Mouse (Mus musculus): Measurements from ENCODE around the gene Mas1. TPM values are rescaled to one million over a fixed set of nuclear protein-coding genes. Genes with fewer than 3 reads are reported as not detected.
A peak's percentile ranks its signal among the peaks of the same experiment; 100 is the strongest.
"Not testable (repeated sequence)": the region's sequence is repeated elsewhere in the genome, so short reads cannot be mapped to it uniquely, and the experiment has no call there.

Gene Mas1
- polyA plus RNA-seq, 1 experiment from 2014 or later: 0.17 TPM

DNA sequence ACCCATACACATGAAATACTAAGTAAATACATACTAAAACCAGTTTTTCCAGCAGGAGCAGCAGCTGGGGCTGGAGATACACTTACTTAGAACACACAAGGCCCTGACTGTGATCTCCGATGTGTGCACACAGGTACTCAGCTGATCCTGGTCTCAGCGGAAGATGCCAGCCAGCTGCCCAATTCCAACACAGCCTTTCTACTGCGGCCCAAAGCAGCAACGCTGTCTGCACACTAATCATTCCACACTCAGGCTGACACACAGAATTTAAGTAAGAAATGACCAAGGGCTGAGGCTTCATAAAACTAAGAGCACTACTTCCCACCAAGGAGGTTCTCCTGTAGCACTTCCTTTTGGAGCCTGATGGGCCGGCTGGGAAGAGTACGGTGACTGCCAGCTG is 34.3 kb upstream of the Mas1 start:
- no peaks in the 10 kb centered on the region for H3K27me3 ChIP-seq
- no peaks in the 10 kb centered on the region for H3K9me3 ChIP-seq
- H3K9ac ChIP-seq: no peak overlapping the region
- no peak for ATAC-seq (ENCODE audit: low FRiP score)
- no peak overlapping the region for H3K4me3 ChIP-seq
- 97% methylated on average over 6 of the region's 6 CpGs for WGBS
- 0 out of 2 replicates have a peak, but pooled peaks cover 4% of the 10 kb centered on the region for H3K4me1 ChIP-seq (replicated peaks)
- H3K27ac ChIP-seq: no peak overlapping the region
- H3K36me3 ChIP-seq: peaks cover 51% of the 10 kb centered on the region
- H3K4me2 ChIP-seq: no peak overlapping the region

DNA sequence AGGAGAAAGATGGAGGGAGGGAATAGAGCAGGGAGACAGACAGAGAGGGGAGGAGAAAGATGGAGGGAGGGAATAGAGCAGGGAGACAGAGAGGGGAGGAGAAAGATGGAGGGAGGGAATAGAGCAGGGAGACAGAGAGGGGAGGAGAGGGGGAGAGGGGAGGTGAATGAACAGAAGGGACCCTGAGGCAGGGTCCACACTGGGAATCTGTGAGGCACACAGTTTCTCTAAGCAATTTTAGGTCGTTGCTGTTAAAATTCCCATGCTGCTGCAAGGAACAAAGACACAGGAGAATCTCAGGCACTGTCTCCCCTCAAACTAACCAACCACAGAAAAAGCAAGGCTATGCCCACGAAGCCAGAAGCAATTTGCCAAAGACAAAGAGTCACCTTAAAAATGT is 30.7 kb upstream of the Mas1 start:
- H3K9me3 ChIP-seq; H3K9ac ChIP-seq; ATAC-seq (ENCODE audit: low FRiP score); H3K4me1 ChIP-seq (replicated peaks); H3K27me3 ChIP-seq; H3K4me3 ChIP-seq; H3K4me2 ChIP-seq: not testable (repeated sequence)
- Histone ChIP-seq H3K27ac (peak overlapping the region; percentile 70), H3K36me3 (peaks cover 51% of the 10 kb centered on the region)
- WGBS: 36% methylated on average over 2 of the region's 2 CpGs

GRCm38 (mm10) chr17:12897674-12898073 is 29.7 kb upstream of the Mas1 start:
- H3K9ac ChIP-seq: no peak overlapping the region
- H3K27ac ChIP-seq: 0 out of 2 replicates have a peak overlapping the region, but pooled peaks have one; percentile 35
- no peak for ATAC-seq (ENCODE audit: low FRiP score)
- no peaks in the 10 kb centered on the region for H3K9me3 ChIP-seq
- no peaks in the 10 kb centered on the region for H3K27me3 ChIP-seq
- H3K4me2 ChIP-seq: no peak overlapping the region
- H3K36me3 ChIP-seq: peaks cover 48% of the 10 kb centered on the region
- H3K4me3 ChIP-seq: no peak overlapping the region
- 82% methylated on average over 5 of the region's 5 CpGs for WGBS
- H3K4me1 ChIP-seq (replicated peaks): no peaks in the 10 kb centered on the region

DNA sequence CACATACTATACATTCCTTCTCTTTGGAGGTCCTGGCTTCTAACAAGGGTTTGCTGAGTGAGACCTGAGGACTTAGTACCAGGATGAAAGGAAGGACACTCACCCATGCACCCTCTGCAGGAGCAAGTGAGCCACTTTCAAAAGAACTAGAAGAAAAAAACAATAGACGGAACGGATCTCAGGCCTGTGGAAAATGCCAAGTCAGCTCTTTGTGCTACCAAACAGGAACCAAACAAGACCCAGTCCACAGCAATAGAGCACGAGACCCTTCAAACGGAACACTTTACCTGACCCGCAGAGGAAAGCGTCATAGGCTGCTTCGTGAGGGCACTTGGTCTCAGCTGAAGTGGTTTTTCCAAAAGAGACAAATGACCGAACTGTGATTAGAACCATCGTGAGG is 24.1 kb upstream of the Mas1 start:
- H3K4me1 ChIP-seq (replicated peaks): no peaks in the 10 kb centered on the region
- 91% methylated on average over 9 of the region's 9 CpGs for WGBS
- H3K9ac ChIP-seq: no peak overlapping the region
- H3K36me3 ChIP-seq: peaks cover 59% of the 10 kb centered on the region
- no peaks in the 10 kb centered on the region for H3K9me3 ChIP-seq
- H3K4me3 ChIP-seq: no peak overlapping the region
- no peaks in the 10 kb centered on the region for H3K27me3 ChIP-seq
- no peak for ATAC-seq (ENCODE audit: low FRiP score)
- no peak overlapping the region for H3K4me2 ChIP-seq
- no peak overlapping the region for H3K27ac ChIP-seq

DNA sequence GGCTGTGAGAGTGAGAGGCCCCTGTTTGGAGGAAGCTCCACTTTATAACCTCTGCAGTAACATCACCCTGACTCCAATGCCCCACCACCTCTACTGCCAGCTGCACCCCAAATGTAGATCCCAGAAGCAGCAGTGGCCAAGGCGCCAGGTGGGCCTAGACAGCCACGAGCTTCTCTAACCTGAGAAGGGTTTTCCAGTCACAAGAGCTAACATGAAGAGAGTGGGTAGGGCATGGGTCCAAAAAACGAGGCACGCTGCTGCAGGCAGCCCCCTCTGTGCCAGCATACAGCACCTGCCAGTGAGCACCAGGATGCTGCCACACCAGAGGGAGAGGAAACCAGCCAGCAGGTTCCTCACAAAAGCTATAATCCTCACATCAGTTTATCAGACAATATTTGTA is 23.1 kb upstream of the Mas1 start:
- Histone ChIP-seq H3K4me2 (no peak overlapping the region), H3K4me1 (replicated peaks) (no peaks in the 10 kb centered on the region), H3K36me3 (peaks cover 56% of the 10 kb centered on the region), H3K9ac (no peak overlapping the region), H3K9me3 (no peaks in the 10 kb centered on the region), H3K4me3 (no peak overlapping the region), H3K27me3 (no peaks in the 10 kb centered on the region), H3K27ac (no peak overlapping the region)
- 90% methylated on average over 4 of the region's 4 CpGs for WGBS
- no peak for ATAC-seq (ENCODE audit: low FRiP score)

- peaks cover 32% of the 10 kb centered on the region for H3K36me3 ChIP-seq
- no peaks in the 10 kb centered on the region for H3K4me1 ChIP-seq (replicated peaks)
- H3K27ac ChIP-seq: no peak overlapping the region
- H3K9me3 ChIP-seq: no peaks in the 10 kb centered on the region
- H3K9ac ChIP-seq: no peak overlapping the region
- no peak for ATAC-seq (ENCODE audit: low FRiP score)
- WGBS: 84% methylated on average over 15 of the region's 15 CpGs
- no peak overlapping the region for H3K4me3 ChIP-seq
- H3K4me2 ChIP-seq: no peak overlapping the region
- no peaks in the 10 kb centered on the region for H3K27me3 ChIP-seq
Measured at GRCm38 (mm10) chr17:12887021-12887775, 19.3 kb upstream of the Mas1 start.

DNA sequence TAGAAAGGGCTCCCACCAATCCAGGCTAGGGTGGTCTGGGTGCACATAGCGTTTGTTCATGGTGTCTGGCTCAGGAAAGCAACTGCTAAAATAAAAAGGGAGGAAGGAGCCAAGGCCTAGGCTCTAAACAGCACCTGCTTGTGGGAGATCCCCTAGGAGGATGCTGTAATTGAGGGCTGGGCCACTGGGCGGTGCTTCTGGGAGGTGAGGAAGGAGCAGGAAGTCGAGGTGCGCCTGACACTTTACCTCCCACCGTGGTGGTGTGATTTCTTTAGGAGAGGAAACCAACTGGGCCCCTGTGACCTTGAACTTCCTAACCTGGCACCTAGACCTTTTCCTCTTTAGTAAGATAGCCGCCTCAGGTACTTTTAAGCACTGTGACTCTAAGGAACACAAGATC is 18.7 kb upstream of the Mas1 start:
- H3K9ac ChIP-seq: no peak overlapping the region
- no peak overlapping the region for H3K4me3 ChIP-seq
- no peaks in the 10 kb centered on the region for H3K27me3 ChIP-seq
- H3K27ac ChIP-seq: no peak overlapping the region
- WGBS: 42% methylated on average over 6 of the region's 6 CpGs
- peaks cover 27% of the 10 kb centered on the region for H3K36me3 ChIP-seq
- H3K9me3 ChIP-seq: no peaks in the 10 kb centered on the region
- H3K4me2 ChIP-seq: no peak overlapping the region
- H3K4me1 ChIP-seq (replicated peaks): no peaks in the 10 kb centered on the region
- ATAC-seq (ENCODE audit: low FRiP score): no peak

DNA sequence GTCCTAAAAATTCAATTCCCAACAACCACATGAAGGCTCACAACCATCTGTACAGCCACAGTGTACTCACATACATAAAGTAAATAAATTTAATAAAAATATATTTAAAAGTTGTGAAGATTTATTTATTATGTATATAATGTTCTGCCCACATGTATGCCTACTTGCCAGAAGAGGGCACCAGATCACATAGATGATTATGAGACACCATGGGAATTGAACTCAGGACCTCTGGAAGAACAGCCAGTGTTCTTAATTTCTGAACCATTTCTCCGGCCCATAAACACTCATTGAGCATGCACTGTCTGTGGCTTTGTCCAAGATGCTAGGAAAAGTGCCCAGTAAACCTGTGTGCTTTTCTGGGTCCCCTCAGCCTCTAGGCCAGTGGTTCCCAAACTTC is 13.3 kb upstream of the Mas1 start:
- 97% methylated on average over 1 of the region's 1 CpGs for WGBS

DNA sequence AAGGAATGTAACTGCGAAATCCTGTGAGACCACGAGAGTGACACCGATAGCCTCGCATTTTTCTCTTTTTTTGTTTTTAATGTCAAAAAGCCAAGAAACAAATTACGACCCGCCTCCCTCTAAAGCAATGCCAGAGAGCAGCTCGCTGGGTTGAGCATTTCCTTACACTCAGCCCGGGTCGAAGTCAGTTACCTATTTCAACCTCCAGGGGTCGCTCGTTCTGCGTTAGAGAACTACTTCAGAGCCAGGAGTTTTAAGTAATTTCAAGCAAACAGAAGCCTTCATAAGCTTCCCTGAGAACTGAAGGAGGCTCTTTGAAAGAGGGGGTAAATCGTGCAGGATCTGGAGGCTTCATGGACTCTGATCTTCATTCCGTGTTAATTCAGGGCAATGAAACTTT is 12.2 kb upstream of the Mas1 start:
- peak overlapping the region; percentile 29 for H3K4me2 ChIP-seq
- H3K9me3 ChIP-seq: no peaks in the 10 kb centered on the region
- no peaks in the 10 kb centered on the region for H3K4me1 ChIP-seq (replicated peaks)
- H3K36me3 ChIP-seq: no peaks in the 10 kb centered on the region
- H3K4me3 ChIP-seq: no peak overlapping the region
- 6% methylated on average over 14 of the region's 14 CpGs for WGBS
- H3K27ac ChIP-seq: no peak overlapping the region
- H3K9ac ChIP-seq: peak overlapping the region; percentile 2; the same call in 1 of the 2 replicates
- ATAC-seq (ENCODE audit: low FRiP score): no peak
- 0 out of 2 replicates have a peak, but pooled peaks cover 8% of the 10 kb centered on the region for H3K27me3 ChIP-seq

More for the DNA sequence above, 13.3 kb upstream of the Mas1 start:
- no peaks in the 10 kb centered on the region for H3K9me3 ChIP-seq
- no peaks in the 10 kb centered on the region for H3K36me3 ChIP-seq
- no peak overlapping the region for H3K9ac ChIP-seq
- no peak overlapping the region for H3K27ac ChIP-seq
- H3K4me3 ChIP-seq: no peak overlapping the region
- no peaks in the 10 kb centered on the region for H3K4me1 ChIP-seq (replicated peaks)
- no peak overlapping the region for H3K4me2 ChIP-seq
- no peak for ATAC-seq (ENCODE audit: low FRiP score)
- H3K27me3 ChIP-seq: 0 out of 2 replicates have a peak, but pooled peaks cover 8% of the 10 kb centered on the region

DNA sequence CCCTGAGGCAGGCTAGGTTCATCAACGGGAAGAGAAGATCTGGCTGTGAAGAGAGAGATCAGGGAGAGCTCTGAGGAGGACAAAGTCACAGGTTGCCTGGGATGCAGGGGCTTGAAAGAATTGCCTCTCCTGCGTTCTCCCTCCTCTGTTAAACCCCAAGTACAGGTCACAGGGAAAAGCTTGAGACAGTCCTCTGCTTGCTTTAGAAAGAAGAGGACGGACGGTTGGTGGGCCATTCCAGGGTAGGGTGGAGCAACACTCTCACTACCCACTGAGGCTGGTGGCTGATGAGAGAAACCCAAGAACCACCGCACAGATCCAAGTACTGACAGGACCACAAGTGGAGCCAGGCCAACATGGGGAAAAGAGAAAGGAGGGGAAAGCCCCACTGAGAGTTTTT is 7.8 kb upstream of the Mas1 start, which contains the start of gene Mrgprh:
Mrgprh (plus strand) TSS at position 301 of the 400 bp plus-strand sequence.
- Histone ChIP-seq H3K27me3 (0 out of 2 replicates have a peak, but pooled peaks cover 13% of the 10 kb centered on the region), H3K27ac (no peak within 1 kb of the TSS), H3K9me3 (no peaks in the 10 kb centered on the region), H3K4me1 (replicated peaks) (0 out of 2 replicates have a peak, but pooled peaks cover 4% of the 10 kb centered on the region), H3K4me2 (no peak within 1 kb of the TSS), H3K36me3 (no peaks in the 10 kb centered on the region), H3K9ac (no peak within 1 kb of the TSS), H3K4me3 (no peak within 1 kb of the TSS)
- ATAC-seq (ENCODE audit: low FRiP score): no peak
- 86% methylated on average over 5 of the region's 5 CpGs for WGBS

DNA sequence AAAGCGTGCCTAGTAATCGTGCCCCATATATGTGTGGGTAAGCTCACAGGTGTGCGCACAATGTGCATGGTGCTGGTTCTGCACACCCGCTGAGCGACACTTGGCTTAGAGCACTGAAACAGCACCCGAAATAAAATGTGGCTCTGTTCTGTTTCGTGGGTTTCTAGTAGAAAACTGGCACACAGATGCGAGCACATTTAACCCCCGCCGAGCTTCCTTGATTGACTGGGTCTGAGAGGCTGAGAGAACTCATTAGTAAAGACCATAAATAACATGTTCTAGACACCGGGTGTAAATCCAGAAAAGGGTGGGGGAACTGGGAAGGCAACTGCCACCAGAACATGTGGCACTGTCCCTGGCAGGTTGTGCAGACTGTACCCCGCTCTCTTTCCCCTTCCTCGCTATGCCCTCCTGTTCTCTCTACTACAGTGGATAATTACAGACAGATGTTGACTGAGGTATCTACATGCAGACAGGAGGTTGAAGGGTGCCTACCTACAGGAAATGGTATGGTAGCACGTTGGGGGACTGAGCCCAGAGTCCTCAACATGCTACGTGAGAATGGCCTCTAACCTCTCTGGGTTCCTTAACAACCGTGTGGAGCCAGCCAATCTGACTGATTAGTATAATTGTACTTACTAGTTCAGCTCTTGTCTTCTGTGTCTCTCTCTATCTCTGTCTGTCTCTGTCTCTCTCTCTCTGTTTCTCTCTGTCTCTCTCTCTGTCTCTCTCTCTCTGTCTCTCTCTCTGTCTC is 4.5 kb upstream of the Mas1 start:
- Histone ChIP-seq H3K9me3 (no peaks in the 10 kb centered on the region), H3K4me2 (no peak overlapping the region), H3K27me3 (0 out of 2 replicates have a peak, but pooled peaks cover 5% of the 10 kb centered on the region), H3K4me1 (replicated peaks) (0 out of 2 replicates have a peak, but pooled peaks cover 4% of the 10 kb centered on the region), H3K36me3 (no peaks in the 10 kb centered on the region), H3K4me3 (no peak overlapping the region), H3K9ac (no peak overlapping the region), H3K27ac (no peak overlapping the region)
- no peak for ATAC-seq (ENCODE audit: low FRiP score)
- 71% methylated on average over 16 of the region's 16 CpGs for WGBS

GRCm38 (mm10) chr17:12868640-12869039 is 697 bp upstream of the Mas1 start:
- WGBS: 49% methylated on average over 4 of the region's 4 CpGs
- no peak for ATAC-seq (ENCODE audit: low FRiP score)
- no peak overlapping the region for H3K4me2 ChIP-seq
- no peaks in the 10 kb centered on the region for H3K36me3 ChIP-seq
- H3K27me3 ChIP-seq: 0 out of 2 replicates have a peak, but pooled peaks cover 5% of the 10 kb centered on the region
- no peak overlapping the region for H3K27ac ChIP-seq
- H3K4me1 ChIP-seq (replicated peaks): 0 out of 2 replicates have a peak, but pooled peaks cover 4% of the 10 kb centered on the region
- no peak overlapping the region for H3K9ac ChIP-seq
- no peak overlapping the region for H3K4me3 ChIP-seq
- H3K9me3 ChIP-seq: no peaks in the 10 kb centered on the region
